ENCODE assay signal across 25 mouse cellular contexts in genomic region chr3:149157381-149157780, GRCm38 (mm10).
"Had no signal": no experiment of that assay in that cellular context is flagged by ENCODE, and none has a peak within 500 bp of the region (broad histone marks: within the 10 kb centered on the region; RNA-seq: fewer than 3 reads in every experiment).

No protein-coding gene starts in this region.

- H3K4me2 ChIP-seq: heart, embryonic 12.5 days; hindbrain, embryonic 13.5 days; hindbrain, embryonic 15.5 days; kidney, embryonic 15.5 days; limb, embryonic 13.5 days; limb, embryonic 15.5 days; liver, embryonic 12.5 days had no signal

- H3K4me3 ChIP-seq: gastrocnemius, adult 2 months; heart, adult 2 months; heart, embryonic 12.5 days; hindbrain, embryonic 10.5 days; hindbrain, embryonic 13.5 days; hindbrain, embryonic 15.5 days; kidney, embryonic 15.5 days; limb, embryonic 13.5 days; limb, embryonic 15.5 days; liver, embryonic 12.5 days had no signal

- H3K27me3 ChIP-seq: heart, embryonic 12.5 days; hindbrain, embryonic 13.5 days; hindbrain, embryonic 15.5 days; kidney, embryonic 15.5 days; limb, embryonic 15.5 days; liver, embryonic 12.5 days had no signal

- H3K9ac ChIP-seq: heart, embryonic 12.5 days; hindbrain, embryonic 13.5 days; hindbrain, embryonic 15.5 days; kidney, embryonic 15.5 days; limb, embryonic 13.5 days; limb, embryonic 15.5 days; liver, embryonic 12.5 days; liver, embryonic 14.5 days had no signal

- H3K9me3 ChIP-seq: heart, embryonic 12.5 days; hindbrain, embryonic 10.5 days; hindbrain, embryonic 13.5 days; hindbrain, embryonic 15.5 days; kidney, embryonic 15.5 days; limb, embryonic 13.5 days; limb, embryonic 15.5 days; liver, embryonic 12.5 days had no signal

- H3K27ac ChIP-seq: gastrocnemius, adult 2 months; heart, adult 2 months; hindbrain, embryonic 10.5 days; hindbrain, embryonic 13.5 days; hindbrain, embryonic 15.5 days; hindbrain, postnatal 0 days; kidney, embryonic 15.5 days; kidney, postnatal 0 days; limb, embryonic 13.5 days; limb, embryonic 15.5 days; liver, embryonic 12.5 days; liver, embryonic 14.5 days had no signal

- DNase-seq: gastrocnemius, adult 2 months; gastrocnemius, postnatal 10 days; gastrocnemius, postnatal 25 days; heart, adult 2 months; heart, postnatal 10 days; heart, postnatal 4 days; kidney, adult 11 months; kidney, adult 2 months; kidney, adult 9 months; kidney, postnatal 14 days; kidney, postnatal 36 days; layer of hippocampus, adult 9-11 months; layer of hippocampus, postnatal 36 days; left cerebral cortex, postnatal 4 days had no signal

- H3K4me1 ChIP-seq: hindbrain, embryonic 10.5 days; hindbrain, embryonic 13.5 days; hindbrain, embryonic 15.5 days; kidney, embryonic 15.5 days; limb, embryonic 13.5 days; limb, embryonic 15.5 days; liver, embryonic 12.5 days had no signal

- ATAC-seq: hindbrain, postnatal 0 days; liver, embryonic 12.5 days had no signal

- H3K36me3 ChIP-seq: heart, embryonic 12.5 days; hindbrain, embryonic 10.5 days; hindbrain, embryonic 13.5 days; hindbrain, embryonic 15.5 days; kidney, embryonic 15.5 days; limb, embryonic 13.5 days; limb, embryonic 15.5 days; liver, embryonic 12.5 days had no signal
